Mouse (Mus musculus) small intestine, adult 2 months (tissue): ENCODE data around the gene Tcea3.

ENCODE experiments used
- CTCF ChIP-seq: fragments of 200-500 bp; IDR thresholded peaks from 2 replicates; pipeline ENCODE4 v1.5.1; 2012; ENCODE audit warnings: low read depth, mild to moderate bottlenecking, control low read depth, inconsistent platforms, low read length, moderate library complexity, mixed read lengths; ENCODE audit not compliant: insufficient replicate concordance, insufficient read length; ENCODE audit errors: extremely low read depth
- POLR2A ChIP-seq: fragments of 200-500 bp; IDR thresholded peaks from 2 replicates; pipeline ENCODE4 v1.6.1; 2012; ENCODE audit warnings: low read depth, mild to moderate bottlenecking, control low read depth, inconsistent platforms, low read length, moderate library complexity

GRCm38 (mm10) chr4:136284891-136285290, 37.4 kb downstream of the Tcea3 start:
- TF ChIP-seq POLR2A = no peak
- TF ChIP-seq CTCF = no peak
